Mouse (Mus musculus): Measurements from ENCODE around the gene Pclo.

DNA sequence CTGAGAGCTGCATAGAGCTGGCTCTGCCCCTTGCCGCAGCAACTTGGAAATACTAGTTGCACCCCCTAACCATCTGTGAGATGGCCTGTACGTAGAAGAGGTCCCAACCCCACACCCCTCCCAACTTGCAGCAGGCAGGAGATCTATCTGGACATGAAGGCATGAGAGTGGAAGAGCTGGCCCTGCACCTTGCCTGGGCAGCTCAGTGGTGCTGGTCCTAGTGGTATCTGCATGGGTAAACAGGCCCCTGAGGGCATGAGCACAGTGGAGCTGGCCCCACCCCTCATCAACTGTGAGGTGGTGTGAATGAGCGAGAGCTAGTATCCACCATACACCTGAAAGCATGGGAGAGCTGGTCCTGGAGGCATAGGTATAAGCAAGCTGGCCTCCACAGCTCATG, 60.9 kb downstream of the Pclo start:
- TF ChIP-seq CTCF (IDR thresholded peaks at IDR 0.05; ENCODE audit: extremely low read depth, insufficient read depth, insufficient read length, insufficient replicate concordance) (no peak), POLR2A (IDR thresholded peaks at IDR 0.05; ENCODE audit: low read depth, low read length) (no peak)

Data from spleen, adult 2 months (tissue).